Mouse (Mus musculus): ENCODE data around the gene Zbtb20.

Zbtb20 gene

GRCm38 (mm10) chr16:43397629-43398323, 522.1 kb downstream of the Zbtb20 start:
- DNase-seq (ENCODE audit: low spot score), result no peak

DNA sequence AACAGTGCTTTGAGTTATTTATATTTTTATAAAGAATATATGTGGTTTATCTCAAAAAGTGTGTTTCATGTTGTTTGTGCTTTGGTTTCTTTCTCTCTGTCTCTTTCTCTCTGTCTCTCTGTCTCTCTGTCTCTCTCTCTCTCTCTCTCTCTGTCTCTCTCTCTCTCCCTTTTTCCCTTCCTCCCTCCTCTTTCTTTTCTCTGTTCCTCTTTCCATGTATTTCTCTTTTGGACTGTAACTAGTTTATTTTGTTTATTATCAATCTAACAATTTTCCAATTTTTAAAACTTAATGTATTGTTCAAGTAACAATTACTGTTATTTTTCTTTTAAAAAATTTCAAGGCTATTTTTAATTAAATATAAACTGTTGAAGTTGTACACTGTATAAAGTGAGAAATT, 523.7 kb downstream of the Zbtb20 start:
- DNase-seq (ENCODE audit: low spot score), result no peak

- DNase-seq (ENCODE audit: low spot score), result no peak
These were observed 524.4 kb downstream of the Zbtb20 start for GRCm38 (mm10) chr16:43400046-43400445.

DNA sequence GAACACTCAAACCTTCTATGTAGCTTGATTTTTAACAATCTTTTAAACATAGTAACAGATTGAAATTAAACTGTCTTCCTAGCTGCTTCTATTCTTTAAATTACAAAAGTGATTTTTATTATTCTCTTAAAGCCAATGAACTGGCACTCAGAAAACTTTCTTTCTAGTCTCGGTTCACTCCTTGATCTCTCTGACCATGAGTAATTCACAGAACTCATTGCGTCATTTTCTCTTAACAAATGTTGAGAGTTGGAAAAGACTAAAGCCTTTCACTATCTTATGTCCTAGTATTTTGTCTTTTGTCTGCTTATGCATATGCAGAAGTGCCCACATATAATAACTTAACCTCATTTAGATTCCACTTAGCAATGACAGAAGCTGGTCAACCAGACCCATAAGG, 525.3 kb downstream of the Zbtb20 start:
- DNase-seq (ENCODE audit: low spot score), result no peak

DNA sequence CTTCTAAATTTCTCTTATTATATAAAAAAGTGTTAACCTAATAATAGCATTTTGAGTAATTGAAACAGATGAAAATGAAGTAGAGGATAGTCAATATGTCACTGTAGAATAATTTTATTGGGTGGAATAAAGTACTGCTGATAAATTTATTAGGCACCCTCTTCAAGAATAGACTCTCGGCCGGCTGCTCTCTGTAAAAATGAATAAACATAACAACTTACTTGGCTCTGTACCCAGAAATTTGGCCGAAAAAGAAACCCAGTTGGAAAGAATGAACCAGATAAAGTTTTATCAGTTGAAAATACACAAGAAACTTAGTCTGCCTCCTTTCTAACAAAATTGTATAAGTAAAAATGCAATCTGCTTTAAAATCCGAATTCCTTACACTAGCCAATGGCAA, 527.2 kb downstream of the Zbtb20 start:
- no peak for DNase-seq (ENCODE audit: low spot score)

GRCm38 (mm10) chr16:43405089-43405488, 529.4 kb downstream of the Zbtb20 start:
- DNase-seq (ENCODE audit: low spot score), result no peak

- DNase-seq (ENCODE audit: low spot score), result no peak
These were observed 532.0 kb downstream of the Zbtb20 start for GRCm38 (mm10) chr16:43407594-43408142.

DNA sequence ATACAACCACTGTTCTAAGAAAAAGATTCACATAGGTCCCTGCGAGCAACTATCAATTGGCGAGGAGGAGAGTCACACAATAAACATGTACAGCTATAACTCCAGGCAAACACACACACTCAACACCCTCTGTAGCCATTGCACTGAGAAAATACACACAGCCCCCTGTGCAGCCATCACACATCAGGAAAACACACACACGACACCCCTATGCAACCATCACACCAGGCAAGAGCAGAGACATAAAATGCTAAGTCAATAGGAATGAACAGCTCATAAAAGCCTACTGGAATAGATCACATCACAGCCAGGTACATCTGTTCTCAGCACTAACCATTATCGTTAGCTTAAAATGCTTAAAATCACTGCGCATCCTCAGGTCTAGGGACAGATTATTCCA, 532.9 kb downstream of the Zbtb20 start:
- DNase-seq (ENCODE audit: low spot score), result no peak

DNA sequence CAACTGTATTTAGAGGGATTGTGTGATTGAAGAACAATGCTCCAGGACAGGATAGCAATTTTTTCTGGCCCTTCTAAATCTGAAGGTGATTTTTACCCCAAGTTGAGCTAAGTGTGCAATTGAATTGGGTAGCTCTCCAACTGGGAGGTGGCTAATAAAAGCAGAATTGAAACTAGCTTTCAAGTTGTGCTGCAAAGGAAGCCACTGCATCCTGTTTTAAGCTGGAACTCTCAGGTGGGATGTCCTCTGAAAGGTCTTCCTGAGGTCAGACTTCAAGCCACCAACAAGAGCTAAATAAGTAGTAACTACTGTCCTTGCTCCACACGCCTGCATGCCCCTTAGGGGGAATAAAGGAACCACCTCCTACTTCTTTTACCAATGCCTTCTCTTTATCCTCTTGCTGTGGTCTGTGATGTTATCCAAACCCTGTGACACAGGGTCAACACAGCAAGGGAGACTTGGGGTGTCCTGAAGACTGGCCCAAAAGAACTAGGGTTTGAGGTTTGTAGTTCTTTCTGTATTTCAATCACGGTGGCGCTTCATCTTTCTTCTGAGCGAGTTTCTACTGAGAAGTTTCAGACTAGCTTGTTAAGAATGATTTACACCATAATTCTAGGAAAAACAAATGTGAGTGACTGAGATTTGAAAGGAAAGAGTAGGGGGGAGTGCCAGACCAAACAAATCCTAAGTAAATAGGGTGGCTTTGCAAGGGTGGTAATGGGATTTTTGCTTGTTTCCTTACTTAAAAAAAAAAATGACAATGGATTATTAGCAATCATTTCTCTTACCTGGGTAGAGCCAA, 533.6 kb downstream of the Zbtb20 start:
- no peak for DNase-seq (ENCODE audit: low spot score)

DNA sequence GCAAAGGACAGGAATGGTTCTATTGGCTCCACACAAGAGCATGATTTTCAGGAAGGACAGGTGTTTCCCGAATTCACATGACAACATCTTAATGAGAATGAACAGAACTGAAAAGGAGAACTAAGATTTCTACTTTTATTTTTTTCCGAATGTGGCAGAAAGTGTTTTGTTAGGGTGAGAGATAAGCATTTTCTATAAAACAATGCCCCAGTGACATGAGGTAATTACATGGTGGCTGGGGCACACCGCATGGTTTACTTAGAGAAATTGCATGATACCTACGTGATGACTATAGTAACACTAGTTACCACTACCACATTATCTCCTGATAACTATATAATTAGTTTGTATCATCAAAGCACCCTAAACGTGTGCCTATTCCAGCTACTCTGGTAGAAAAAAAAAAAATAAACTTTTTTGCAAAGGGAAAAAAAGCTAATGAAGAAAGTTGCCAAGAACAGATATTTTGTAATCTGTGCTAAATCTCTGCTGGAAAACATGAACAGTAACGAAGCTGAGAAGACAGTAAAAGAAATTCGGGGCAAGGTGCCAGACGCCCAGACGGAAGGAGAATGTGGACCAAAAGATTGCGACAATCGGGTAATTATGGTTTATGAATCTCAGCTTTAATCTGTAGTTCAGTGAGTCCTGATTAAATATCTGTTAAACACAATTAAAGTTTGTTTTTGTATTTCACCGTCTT, 534.4 kb downstream of the Zbtb20 start:
- no peak for DNase-seq (ENCODE audit: low spot score)

- no peak for DNase-seq (ENCODE audit: low spot score)
These were observed 534.9 kb downstream of the Zbtb20 start for GRCm38 (mm10) chr16:43410613-43410974.

DNA sequence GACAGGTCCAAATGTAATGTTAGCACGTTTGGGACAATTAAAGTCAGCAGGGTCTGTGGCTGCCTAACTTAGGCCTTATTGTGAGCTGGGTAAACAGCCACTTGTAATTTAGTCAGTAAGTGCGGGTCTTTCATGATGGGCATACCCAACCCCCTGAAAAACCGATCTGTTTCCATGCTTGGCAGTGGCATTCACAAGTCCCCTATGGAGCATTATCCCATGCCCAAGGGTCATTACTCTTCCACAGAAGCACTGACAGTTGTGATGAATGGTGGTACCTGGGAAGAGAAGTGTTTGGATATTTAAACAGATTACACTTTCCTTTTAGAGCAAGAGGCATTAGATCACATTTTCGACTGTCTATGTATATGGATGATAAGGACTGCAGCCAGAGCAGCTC, 540.2 kb downstream of the Zbtb20 start:
- DNase-seq (ENCODE audit: low spot score), result no peak

- no peak for DNase-seq (ENCODE audit: low spot score)
These were observed 544.2 kb downstream of the Zbtb20 start for GRCm38 (mm10) chr16:43419923-43420322.

DNA sequence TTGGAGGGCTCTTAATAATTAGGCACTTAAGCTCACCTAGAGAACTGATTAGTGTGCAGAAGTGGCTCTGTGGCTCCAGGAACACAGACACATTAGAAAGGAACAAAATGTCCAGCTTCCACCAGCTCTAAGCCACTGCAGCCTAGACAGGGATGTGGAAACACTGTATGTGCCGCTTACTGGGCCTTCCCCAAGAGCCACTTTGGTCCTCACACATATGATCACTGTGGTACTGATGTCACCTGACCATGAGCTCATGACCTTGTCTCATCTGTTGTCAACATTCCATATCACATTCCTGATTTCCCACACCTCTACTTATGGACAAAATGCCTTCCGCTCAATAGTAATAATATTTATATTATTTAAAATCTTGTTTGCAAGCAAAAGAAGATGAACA, 553.3 kb downstream of the Zbtb20 start:
- no peak for DNase-seq (ENCODE audit: low spot score)

GRCm38 (mm10) chr16:43430030-43430429, 554.3 kb downstream of the Zbtb20 start:
- DNase-seq (ENCODE audit: low spot score), result no peak

DNA sequence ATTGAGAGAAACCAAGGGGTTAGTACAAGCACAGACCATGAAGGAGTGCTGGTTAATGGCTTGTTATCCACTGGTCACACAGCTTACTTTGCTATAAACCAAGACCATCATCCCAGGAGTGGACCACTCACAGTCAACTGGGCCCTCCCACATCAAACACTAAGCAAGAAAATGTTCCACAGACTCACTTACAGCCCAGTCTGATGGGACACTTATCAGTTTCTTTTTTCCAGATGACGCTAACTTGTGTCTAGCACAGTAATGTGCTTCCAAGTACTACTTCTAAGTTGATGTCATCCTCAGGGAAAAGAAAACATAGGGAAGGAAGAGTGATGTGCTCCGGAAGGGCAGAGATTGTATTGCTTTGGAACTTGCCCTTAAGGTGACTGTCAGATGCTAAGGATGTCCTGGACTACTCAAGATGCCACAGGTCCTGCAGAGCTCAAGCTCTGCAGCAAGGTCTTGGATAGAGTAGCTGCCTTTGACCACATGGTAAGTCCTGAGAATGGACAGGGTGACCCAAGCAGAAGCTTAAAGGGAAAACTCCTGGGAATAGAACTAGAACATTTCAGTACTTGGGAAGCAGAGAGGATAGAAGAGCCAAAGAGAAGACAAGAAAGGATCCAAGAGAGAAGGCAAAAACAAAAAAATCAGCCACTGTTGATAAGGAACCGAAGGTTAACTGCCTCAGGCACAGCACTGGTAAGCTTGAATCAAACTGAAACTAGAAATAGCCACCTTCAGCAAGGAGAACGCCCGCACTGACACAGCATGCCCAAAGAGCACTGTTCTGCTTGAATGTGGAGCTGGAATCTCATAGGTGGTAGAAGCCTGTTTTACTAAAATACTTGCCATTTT, 556.1 kb downstream of the Zbtb20 start:
- no peak for DNase-seq (ENCODE audit: low spot score)

- no peak for DNase-seq (ENCODE audit: low spot score)
These were observed 559.3 kb downstream of the Zbtb20 start for GRCm38 (mm10) chr16:43434941-43435340.

DNA sequence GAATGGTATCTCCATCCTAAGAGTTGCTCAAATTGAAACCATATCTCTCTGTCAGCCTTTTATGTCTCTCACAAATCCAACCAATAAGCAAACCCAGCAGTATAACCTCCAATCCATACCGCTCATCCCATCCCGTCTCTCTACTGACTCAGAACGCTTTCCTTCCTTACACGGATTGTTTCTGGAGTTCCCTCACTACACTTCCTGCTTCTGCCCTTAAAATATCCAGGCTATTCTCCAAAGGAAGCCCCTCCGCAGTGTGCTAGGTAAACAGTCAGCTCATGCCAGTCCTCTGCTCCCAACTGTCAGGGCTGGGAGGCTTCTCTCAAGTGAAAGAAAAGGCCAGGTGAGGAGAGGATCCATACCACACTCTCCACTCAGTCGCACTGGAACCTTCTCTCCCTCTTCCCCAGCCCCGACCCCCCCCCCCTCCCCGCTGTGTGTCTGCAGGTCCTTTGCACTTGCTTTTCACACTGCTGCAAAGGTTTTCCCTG, 563.2 kb downstream of the Zbtb20 start:
- DNase-seq (ENCODE audit: low spot score), result no peak

DNA sequence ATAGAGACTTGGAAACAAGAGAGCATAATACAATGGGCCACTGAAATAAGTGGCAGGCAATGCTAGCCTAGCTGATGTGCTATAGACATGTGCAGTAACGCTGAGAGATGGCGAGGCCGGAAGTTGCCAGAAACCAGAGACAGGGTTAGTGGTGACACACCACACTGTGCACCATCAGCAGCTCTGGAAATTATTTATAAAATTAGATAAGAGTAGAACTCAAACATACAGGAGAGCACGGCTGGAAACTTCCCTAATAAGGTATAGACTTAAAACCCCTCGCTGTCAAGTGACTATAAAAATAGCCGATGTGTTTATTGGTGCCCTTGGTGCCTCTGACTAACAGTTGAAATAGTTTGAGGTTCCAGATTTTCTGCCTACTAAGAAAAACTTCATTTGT, 565.7 kb downstream of the Zbtb20 start:
- DNase-seq (ENCODE audit: low spot score), result no peak

DNA sequence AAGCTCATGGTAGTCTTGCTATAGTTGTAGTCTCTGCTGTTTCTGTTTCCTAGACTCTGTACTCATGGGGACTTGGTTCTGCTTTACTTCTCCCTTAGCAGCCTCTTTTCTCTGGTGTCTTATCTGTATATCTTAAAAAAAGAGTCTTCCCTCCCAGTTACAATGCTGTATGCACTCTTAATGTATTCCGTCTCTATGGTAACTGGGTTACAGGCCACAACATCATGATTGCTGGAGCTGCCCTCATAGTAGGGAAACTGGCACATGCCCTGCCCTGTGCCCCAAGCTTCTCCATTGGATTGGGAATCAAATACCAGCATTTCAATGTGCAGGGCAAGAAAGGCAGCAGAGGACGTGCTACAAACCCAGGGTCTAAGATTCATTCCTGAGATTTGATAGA, 567.4 kb downstream of the Zbtb20 start:
- DNase-seq (ENCODE audit: low spot score), result no peak

GRCm38 (mm10) chr16:43448141-43448981, 572.7 kb downstream of the Zbtb20 start:
- DNase-seq (ENCODE audit: low spot score), result no peak

All from c-Kit-positive CD71-positive TER-119-positive erythroid progenitor cells, embryonic 14.5 days (primary cell).